Mouse (Mus musculus) myocyte (in vitro differentiated cells): ENCODE measurements around the gene Chd2.

Source experiments
- E2F4 ChIP-seq: IDR thresholded peaks from one replicate; pipeline ENCODE4 v1.6.1; 2011; ENCODE audit warnings: mild to moderate bottlenecking, control low read depth, moderate library complexity; ENCODE audit not compliant: insufficient read depth
- MAX ChIP-seq: IDR thresholded peaks from one replicate; pipeline ENCODE4 v1.6.1; 2011; ENCODE audit warnings: low read depth, mild to moderate bottlenecking, control low read depth
- MYOD1 ChIP-seq, 3 experiments: IDR thresholded peaks; one replicate each; pipeline ENCODE4 v1.6.1; 2011; ENCODE audit warnings: control low read depth in 2 of 3, low read depth in 2 of 3, mild to moderate bottlenecking in 2 of 3, moderate library complexity in 1 of 3; ENCODE audit not compliant: insufficient read length in 2 of 3, control insufficient read depth in 1 of 3
- MYOG ChIP-seq, 3 experiments: IDR thresholded peaks; one replicate each; pipeline ENCODE4 v1.6.1; 2011; ENCODE audit warnings: control low read depth in 2 of 3, low read depth in 2 of 3, mild to moderate bottlenecking in 2 of 3; ENCODE audit not compliant: insufficient read length in 2 of 3, control insufficient read depth in 1 of 3, insufficient read depth in 1 of 3
- POLR2A ChIP-seq: IDR thresholded peaks from one replicate; pipeline ENCODE4 v1.6.1; 2011; ENCODE audit warnings: low read depth, mild to moderate bottlenecking, control low read depth, moderate library complexity; ENCODE audit not compliant: insufficient read length
- POLR2AphosphoS2 ChIP-seq: IDR thresholded peaks from one replicate; pipeline ENCODE4 v1.6.1; 2011; ENCODE audit warnings: low read depth, control low read depth; ENCODE audit not compliant: insufficient read length
- TCF12 ChIP-seq: IDR thresholded peaks from one replicate; pipeline ENCODE4 v1.6.1; 2011; ENCODE audit warnings: mild to moderate bottlenecking, control low read depth; ENCODE audit not compliant: poor library complexity, insufficient read depth, severe bottlenecking
- TCF3 ChIP-seq: IDR thresholded peaks from one replicate; pipeline ENCODE4 v1.6.1; 2011; ENCODE audit warnings: low read depth, control low read depth; ENCODE audit not compliant: insufficient read length
- USF1 ChIP-seq: IDR thresholded peaks from one replicate; pipeline ENCODE4 v1.6.1; 2011; ENCODE audit warnings: low read depth, mild to moderate bottlenecking, control low read depth, moderate library complexity

DNA sequence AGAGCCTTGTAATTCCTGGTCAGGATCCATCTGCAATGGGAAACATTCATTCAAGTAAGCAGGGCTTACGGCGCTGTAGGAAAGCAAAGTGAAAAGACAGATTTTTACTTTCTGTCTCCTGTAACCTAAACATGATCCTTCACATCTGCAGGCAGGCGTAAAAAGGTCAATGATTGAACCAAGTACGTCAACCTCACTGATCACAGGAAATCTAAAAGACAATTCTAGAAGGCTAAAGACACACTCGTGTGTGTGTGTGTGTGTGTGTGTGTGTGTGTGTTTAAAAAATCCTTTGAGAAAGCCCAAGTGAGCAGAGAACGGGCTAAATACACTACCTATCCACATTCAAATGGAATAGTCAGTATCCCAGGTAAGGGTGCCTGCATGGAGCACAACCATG lies 60.5 kb downstream of the Chd2 start:
- TF ChIP-seq E2F4 (no peak), MAX (no peak), USF1 (no peak), POLR2A (no peak), MYOG (IDR thresholded peaks at IDR 0.05; ENCODE audit: control insufficient read depth in 1 of 3, insufficient read depth in 1 of 3, insufficient read length in 2 of 3, low read depth in 2 of 3) (no peak), POLR2AphosphoS2 (no peak), TCF3 (no peak), MYOD1 (IDR thresholded peaks at IDR 0.05; ENCODE audit: control insufficient read depth in 1 of 3, insufficient read length in 2 of 3, low read depth in 2 of 3) (no peak), TCF12 (no peak)
